Mouse (Mus musculus): ENCODE results near the gene Fmo2.

The Fmo2 gene

GRCm38 (mm10) chr1:162840211-162840610 is 58.3 kb downstream of the Fmo2 start:
- DNase-seq, result no peak

DNA sequence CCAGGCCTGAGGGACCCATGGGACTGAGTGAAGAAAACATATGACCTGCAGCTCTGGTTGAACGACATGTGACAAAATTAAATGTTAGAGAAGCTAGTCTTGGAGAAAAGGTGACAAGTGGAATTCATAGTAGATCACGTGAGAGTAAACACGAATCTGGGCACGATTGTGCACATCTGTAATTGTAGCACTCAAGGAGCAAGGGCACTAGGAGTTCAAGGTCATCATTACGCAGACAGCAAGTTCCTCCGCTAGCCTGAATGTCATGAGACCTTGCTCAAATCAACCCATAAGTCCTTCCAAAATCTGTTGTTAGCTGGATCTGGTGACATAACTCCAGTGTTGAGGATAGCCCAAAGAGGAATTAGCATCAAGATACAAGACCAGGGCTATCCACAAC is 59.5 kb downstream of the Fmo2 start:
- DNase-seq, result no peak

- no peak for DNase-seq
These were observed 64.2 kb downstream of the Fmo2 start for GRCm38 (mm10) chr1:162834342-162834741.

GRCm38 (mm10) chr1:162832574-162832953 is 66.0 kb downstream of the Fmo2 start:
- no peak for DNase-seq

- DNase-seq, result no peak
These were observed 66.5 kb downstream of the Fmo2 start for GRCm38 (mm10) chr1:162831838-162832573.
